Mouse (Mus musculus) liver, postnatal 0 days (tissue): ENCODE measurements around the gene Kcnk13. TPM values are rescaled to one million over a fixed set of nuclear protein-coding genes. Genes with fewer than 3 reads are reported as not detected.

Source experiments
- ATAC-seq: fragments of 200-750 bp; cut with Nextera tagmentation; 2 replicates; pipeline ENCODE4 v1.8.0; 2017; ENCODE audit warnings: mild to moderate bottlenecking, moderate library complexity
- DNase-seq: peaks from one replicate; pipeline ENCODE4 v3.0.0-alpha.2; 2016
- H3K27ac ChIP-seq: fragments of 300-500 bp; sonication (generic); 2 replicates; pipeline ENCODE4 v1.5.1; 2014; ENCODE audit warnings: antibody characterized with exemption, moderate library complexity, mild to moderate bottlenecking, low read depth
- H3K27me3 ChIP-seq: fragments of 300-500 bp; sonication (generic); 2 replicates; pipeline ENCODE4 v1.6.1; 2014; ENCODE audit warnings: low read length, control low read depth, mixed read lengths; ENCODE audit not compliant: insufficient read depth
- H3K36me3 ChIP-seq: fragments of 300-500 bp; sonication (generic); replicated peaks from 2 replicates; pipeline ENCODE4 v1.6.1; 2014; ENCODE audit warnings: mild to moderate bottlenecking, control low read depth, low read length, moderate library complexity, mixed read lengths; ENCODE audit not compliant: insufficient read depth
- H3K4me1 ChIP-seq: fragments of 300-500 bp; sonication (generic); 2 replicates; pipeline ENCODE4 v1.6.1; 2014; ENCODE audit warnings: antibody characterized with exemption, mild to moderate bottlenecking, control low read depth; ENCODE audit not compliant: insufficient read depth
- H3K4me2 ChIP-seq: fragments of 300-500 bp; sonication (generic); 2 replicates; pipeline ENCODE4 v1.6.1; 2014; ENCODE audit warnings: low read depth, mild to moderate bottlenecking, low read length, moderate library complexity, mixed read lengths
- H3K4me3 ChIP-seq: fragments of 300-500 bp; sonication (generic); 2 replicates; pipeline ENCODE4 v1.5.1; 2014; ENCODE audit warnings: low read depth, low read length
- H3K9ac ChIP-seq: fragments of 300-500 bp; sonication (generic); replicated peaks from 2 replicates; pipeline ENCODE4 v1.6.1; 2014; ENCODE audit warnings: mild to moderate bottlenecking, moderate library complexity
- H3K9me3 ChIP-seq: fragments of 300-500 bp; sonication (generic); 2 replicates; pipeline ENCODE4 v1.6.1; 2016; ENCODE audit warnings: mild to moderate bottlenecking, control low read depth, low read length, mixed read lengths
- CTCF ChIP-seq: sonication (generic); IDR thresholded peaks from 2 replicates; pipeline ENCODE4 v1.5.1; 2016; ENCODE audit warnings: antibody characterized with exemption, low read depth
- EP300 ChIP-seq: IDR thresholded peaks from 2 replicates; pipeline ENCODE4 v1.6.1; 2016; ENCODE audit warnings: antibody characterized with exemption, low read depth, mild to moderate bottlenecking
- WGBS: fragments of 180-500 bp; shearing (Covaris S2); extraction: QIAGEN DNeasy Blood & Tissue Kit; methylation state at CpG from one replicate; pipeline ENCODE4 v1.1.7; 2014; ENCODE audit not compliant: insufficient replicate concordance; 5-methylcytosine and 5-hydroxymethylcytosine counted together
- polyA plus RNA-seq: library from polyadenylated mRNA; unstranded; fragments of >200 nt; fragmentation: Nextera tagmentation; extraction: Ambion mirVana; gene quantifications from 2 replicates; pipeline ENCODE4 v1.2.1, GENCODE M21; 2015

Kcnk13 gene
- polyA plus RNA-seq, 1 experiment from 2014 or later: 1.3 TPM

DNA sequence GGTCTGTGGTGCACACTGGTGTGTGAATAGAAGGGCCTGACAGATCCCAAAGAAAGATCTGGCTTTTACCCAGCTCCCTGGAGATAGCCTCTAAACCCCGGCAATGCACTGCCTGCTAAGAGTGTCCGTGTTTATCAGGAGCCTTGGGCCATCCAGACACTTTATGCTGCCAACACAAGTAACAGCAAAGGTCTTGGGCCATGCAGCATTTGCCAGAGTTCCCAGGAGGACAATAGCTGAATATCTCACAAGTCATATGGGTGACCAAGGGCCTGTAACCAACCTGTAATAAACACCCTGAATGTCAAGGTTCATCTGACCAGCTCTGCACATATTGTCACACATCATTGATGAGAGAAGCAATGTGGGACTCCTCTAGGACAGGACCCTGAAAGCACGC is 123.7 kb downstream of the Kcnk13 start:
- H3K36me3 ChIP-seq: no peaks in the 10 kb centered on the region
- H3K9ac ChIP-seq: no peak overlapping the region
- no peaks in the 10 kb centered on the region for H3K9me3 ChIP-seq
- no peak overlapping the region for H3K4me3 ChIP-seq
- WGBS: 72% methylated on average over 3 of the region's 3 CpGs
- DNase-seq (no peak), ATAC-seq (no peak)
- no peaks in the 10 kb centered on the region for H3K4me1 ChIP-seq
- TF ChIP-seq CTCF: no peak
- TF ChIP-seq EP300: no peak
- H3K27me3 ChIP-seq: no peaks in the 10 kb centered on the region
- no peak overlapping the region for H3K27ac ChIP-seq
- H3K4me2 ChIP-seq: no peak overlapping the region

DNA sequence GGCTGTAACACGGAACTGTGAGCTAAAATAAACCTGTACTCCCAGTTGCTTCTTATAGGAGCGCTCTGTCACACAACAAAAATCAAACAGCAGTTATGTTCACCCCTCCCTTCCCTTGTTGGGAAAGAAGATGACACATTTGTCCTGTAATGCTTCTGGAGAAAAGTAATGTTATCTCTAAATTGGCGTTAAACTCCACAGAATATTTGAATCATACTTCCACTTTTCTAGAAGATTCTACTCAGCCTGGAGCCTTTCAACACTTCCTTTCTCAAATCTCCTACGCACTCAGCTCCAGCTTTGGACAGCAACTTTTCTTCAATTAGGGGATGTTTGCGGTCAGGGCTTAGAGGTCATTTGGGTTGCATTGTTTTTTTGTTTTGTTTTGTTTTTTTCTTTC is 125.0 kb downstream of the Kcnk13 start:
- H3K36me3 ChIP-seq: no peaks in the 10 kb centered on the region
- H3K4me1 ChIP-seq: no peaks in the 10 kb centered on the region
- WGBS: 62% methylated on average over 5 of the region's 5 CpGs
- H3K27ac ChIP-seq: 0 out of 2 replicates have a peak overlapping the region, but pooled peaks have one; percentile 22
- no peak overlapping the region for H3K4me3 ChIP-seq
- H3K9me3 ChIP-seq: no peaks in the 10 kb centered on the region
- ATAC-seq (peak; percentile 36; the same call in 1 of the 2 replicates), DNase-seq (no peak)
- no peaks in the 10 kb centered on the region for H3K27me3 ChIP-seq
- TF ChIP-seq CTCF (no peak), EP300 (no peak)
- no peak overlapping the region for H3K4me2 ChIP-seq
- no peak overlapping the region for H3K9ac ChIP-seq

DNA sequence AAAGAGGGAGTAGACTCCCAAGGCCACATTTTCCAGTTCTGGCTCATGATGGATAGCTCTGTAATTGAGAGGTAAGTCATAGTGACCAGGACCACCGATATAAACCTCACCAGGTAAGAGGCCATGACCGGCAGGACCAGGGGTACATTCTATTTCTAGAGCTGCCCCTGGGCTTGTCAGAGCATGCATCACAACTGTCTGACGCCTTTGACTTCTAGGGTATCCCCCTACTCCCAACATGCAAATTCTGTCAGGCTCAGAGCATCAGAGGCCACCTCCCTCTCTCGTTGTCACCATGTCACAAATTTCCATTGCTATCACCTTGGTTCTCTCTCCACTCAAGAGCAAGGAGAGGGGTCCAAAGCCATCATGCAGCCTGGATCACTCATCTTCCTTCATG is 126.5 kb downstream of the Kcnk13 start:
- no peak overlapping the region for H3K4me3 ChIP-seq
- H3K36me3 ChIP-seq: no peaks in the 10 kb centered on the region
- no peak for TF ChIP-seq CTCF
- no peak for TF ChIP-seq EP300
- no peak for DNase-seq
- no peaks in the 10 kb centered on the region for H3K4me1 ChIP-seq
- no peak overlapping the region for H3K4me2 ChIP-seq
- H3K27ac ChIP-seq: no peak overlapping the region
- no peaks in the 10 kb centered on the region for H3K27me3 ChIP-seq
- H3K9me3 ChIP-seq: no peaks in the 10 kb centered on the region
- ATAC-seq: no peak
- WGBS: 81% methylated on average over 4 of the region's 4 CpGs
- H3K9ac ChIP-seq: no peak overlapping the region

DNA sequence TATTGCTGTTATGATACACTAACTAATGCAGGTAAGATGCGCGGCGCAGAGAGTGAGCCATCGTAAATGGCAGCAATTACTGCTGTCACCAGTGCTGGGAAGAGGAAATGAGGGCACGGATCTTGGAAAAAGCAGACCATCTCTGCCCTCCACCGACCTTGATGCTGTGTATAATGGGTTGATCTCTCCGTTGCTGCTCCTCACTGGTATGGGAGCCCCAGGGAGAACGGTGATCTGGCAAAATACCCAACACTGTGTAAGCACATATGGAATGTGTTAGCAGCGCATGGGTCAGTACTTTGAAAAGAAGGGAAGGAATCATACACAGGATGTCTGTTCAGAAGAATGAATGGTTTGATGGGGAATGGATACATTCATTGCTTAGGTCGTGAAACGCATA is 128.7 kb downstream of the Kcnk13 start:
- Histone ChIP-seq H3K9me3 (no peaks in the 10 kb centered on the region), H3K4me3 (no peak overlapping the region), H3K27me3 (no peaks in the 10 kb centered on the region), H3K4me1 (no peaks in the 10 kb centered on the region), H3K27ac (no peak overlapping the region), H3K9ac (no peak overlapping the region), H3K4me2 (no peak overlapping the region), H3K36me3 (no peaks in the 10 kb centered on the region)
- TF ChIP-seq EP300: no peak
- no peak for TF ChIP-seq CTCF
- DNase-seq (no peak), ATAC-seq (no peak)
- 82% methylated on average over 11 of the region's 11 CpGs for WGBS

DNA sequence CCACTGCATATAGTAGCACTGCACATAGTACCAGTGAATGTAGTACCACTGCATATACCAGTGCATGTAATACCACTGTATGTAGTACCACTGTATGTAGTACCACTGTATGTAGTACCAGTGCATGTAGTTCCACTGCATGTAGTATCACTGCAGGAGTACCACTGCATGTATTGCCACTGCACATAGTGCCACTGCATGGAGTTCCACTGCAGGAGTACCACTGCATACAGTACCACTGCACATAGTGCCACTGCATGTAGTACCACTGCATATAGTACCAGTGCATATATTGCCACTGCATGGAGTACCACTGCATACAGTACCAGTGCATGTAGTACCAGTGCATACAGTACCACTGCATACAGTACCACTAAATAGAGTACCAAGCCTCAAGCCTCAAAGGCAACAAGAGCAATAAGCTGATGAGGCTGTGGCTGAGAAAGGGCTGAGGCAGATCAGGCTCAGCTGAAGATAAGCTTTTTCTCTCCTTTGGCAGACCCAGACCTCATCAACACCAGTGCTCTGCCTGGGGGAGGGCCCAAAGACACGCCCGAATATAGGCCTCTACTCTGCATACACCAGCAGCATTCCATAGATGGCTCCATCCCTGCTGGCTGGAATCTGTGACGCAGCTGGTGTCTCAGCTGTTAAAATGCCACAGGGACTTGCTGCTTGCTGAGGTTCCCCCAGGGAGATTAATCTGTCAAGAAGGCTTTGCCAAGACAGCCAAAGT is 135.8 kb downstream of the Kcnk13 start:
- DNase-seq (no peak), ATAC-seq (no peak)
- Histone ChIP-seq H3K4me3 (no peak overlapping the region), H3K4me2 (no peak overlapping the region), H3K4me1 (no peaks in the 10 kb centered on the region), H3K27me3 (no peaks in the 10 kb centered on the region), H3K9ac (no peak overlapping the region), H3K36me3 (no peaks in the 10 kb centered on the region), H3K27ac (no peak overlapping the region), H3K9me3 (no peaks in the 10 kb centered on the region)
- 59% methylated on average over 3 of the region's 3 CpGs for WGBS
- TF ChIP-seq EP300 (no peak), CTCF (no peak)

DNA sequence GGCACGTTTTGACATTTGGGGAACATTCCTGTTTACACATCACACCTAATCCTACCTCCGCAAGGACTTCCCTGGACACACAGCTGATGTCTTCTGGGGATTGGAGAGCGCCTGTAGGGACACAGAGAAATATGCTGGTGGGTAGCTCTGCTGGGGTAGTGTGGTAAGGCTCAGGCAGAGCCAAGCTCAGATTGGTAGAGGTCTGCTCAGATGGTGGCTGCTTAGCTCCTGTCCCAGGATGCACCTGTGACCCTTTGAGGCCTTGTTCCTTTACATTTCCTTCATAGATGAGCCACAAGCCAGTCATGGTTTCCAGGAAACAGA is 136.4 kb downstream of the Kcnk13 start:
- no peak for ATAC-seq
- Histone ChIP-seq H3K4me3 (no peak overlapping the region), H3K36me3 (no peaks in the 10 kb centered on the region), H3K4me2 (no peak overlapping the region), H3K4me1 (no peaks in the 10 kb centered on the region), H3K9me3 (no peaks in the 10 kb centered on the region), H3K9ac (no peak overlapping the region), H3K27me3 (no peaks in the 10 kb centered on the region), H3K27ac (no peak overlapping the region)
- WGBS: 64% methylated on average over 3 of the region's 3 CpGs
- DNase-seq: no peak
- TF ChIP-seq CTCF: no peak
- TF ChIP-seq EP300: no peak

DNA sequence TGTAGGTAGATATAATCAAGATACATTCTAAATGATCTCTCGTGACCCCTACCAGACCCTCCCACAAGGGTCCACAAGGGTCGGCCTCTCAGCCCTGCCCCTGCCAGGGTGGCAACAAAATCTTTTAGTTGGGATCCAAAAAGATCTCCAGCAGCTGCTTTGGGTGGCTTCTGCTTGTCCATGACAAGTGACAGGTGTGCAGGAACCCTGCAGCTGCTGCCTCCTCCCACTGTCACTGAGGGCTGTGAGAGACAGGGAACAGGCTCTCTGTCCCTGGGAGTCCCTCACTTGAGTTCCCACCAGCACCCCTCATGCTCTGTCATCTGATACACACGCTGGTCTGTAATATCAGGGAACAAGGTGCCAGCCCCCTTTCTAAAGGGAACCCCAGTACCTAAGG is 137.4 kb downstream of the Kcnk13 start:
- Histone ChIP-seq H3K4me2 (no peak overlapping the region), H3K4me1 (no peaks in the 10 kb centered on the region), H3K4me3 (no peak overlapping the region), H3K27ac (no peak overlapping the region), H3K9me3 (no peaks in the 10 kb centered on the region), H3K27me3 (no peaks in the 10 kb centered on the region), H3K36me3 (no peaks in the 10 kb centered on the region), H3K9ac (no peak overlapping the region)
- DNase-seq (no peak), ATAC-seq (no peak)
- TF ChIP-seq CTCF (no peak), EP300 (no peak)
- 64% methylated on average over 3 of the region's 3 CpGs for WGBS
